17 mouse cellular contexts compared by ENCODE assay signal in genomic region chr2:83929478-83930088, GRCm38 (mm10). TPM values are rescaled to one million over a fixed set of nuclear protein-coding genes. Genes with fewer than 3 reads are reported as not detected.
DNase-seq lines count a peak whose midpoint lies in the region; ATAC-seq and TF ChIP-seq lines count a peak whose summit lies in the region.
"Had no signal": no experiment of that assay in that cellular context is flagged by ENCODE, and none has a peak within 500 bp of the region (broad histone marks: within the 10 kb centered on the region; RNA-seq: fewer than 3 reads in every experiment).

No protein-coding gene starts in this region.

- no peak for TF ChIP-seq CTCF in MEL (IDR thresholded peaks at IDR 0.05 in 2 of 3, conservative IDR thresholded peaks at IDR 0.05 in 1 of 3; ENCODE audit: control insufficient read depth in 1 of 3, insufficient read depth in 1 of 3, low read depth in 2 of 3, low read length in 3 of 3, poor library complexity in 1 of 3, severe bottlenecking in 1 of 3)

- TF ChIP-seq RAD21 in MEL (IDR thresholded peaks at IDR 0.05; ENCODE audit: low read depth, low read length): no peak

- H3K4me2 ChIP-seq in liver, embryonic 12.5 days: no peak overlapping the region
- H3K4me2 ChIP-seq: liver, embryonic 13.5 days had no signal

- H3K79me2 ChIP-seq in MEL (ENCODE audit: control insufficient read depth, insufficient read depth, low read length, poor library complexity): no peaks in the 10 kb centered on the region

- no peaks in the 10 kb centered on the region for H3K9me3 ChIP-seq in MEL (replicated peaks; ENCODE audit: insufficient read depth, low read length)
- H3K9me3 ChIP-seq in liver, embryonic 12.5 days (replicated peaks): no peaks in the 10 kb centered on the region
- H3K9me3 ChIP-seq: liver, embryonic 13.5 days had no signal

- H3K36me3 ChIP-seq in MEL (ENCODE audit: control insufficient read depth in 1 of 2, insufficient read depth in 2 of 2, low read length in 2 of 2): no peaks in the 10 kb centered on the region
- H3K36me3 ChIP-seq in splenic B cell, adult 2 months (ENCODE audit: control insufficient read depth, insufficient read depth, low read length, poor library complexity, severe bottlenecking): no peaks in the 10 kb centered on the region
- no peaks in the 10 kb centered on the region for H3K36me3 ChIP-seq in liver, embryonic 12.5 days
- H3K36me3 ChIP-seq: liver, embryonic 13.5 days had no signal

- H3K4me1 ChIP-seq in MEL (ENCODE audit: control insufficient read depth in 1 of 2, insufficient read depth in 2 of 2, low read length in 2 of 2): no peaks in the 10 kb centered on the region
- H3K4me1 ChIP-seq in liver, embryonic 12.5 days: no peaks in the 10 kb centered on the region
- H3K4me1 ChIP-seq: liver, embryonic 13.5 days had no signal

- WGBS in liver, embryonic 12.5 days (ENCODE audit: insufficient replicate concordance): 16% methylated on average over 2 of the region's 2 CpGs

- peak; percentile 4 to 17 for DNase-seq in spleen, postnatal 10 days (ENCODE audit: low spot score in 2 of 2)
- DNase-seq in spleen, postnatal 4 days (ENCODE audit: low spot score in 2 of 2): no peak
- peak; percentile 35 for DNase-seq in MEL (ENCODE audit: low read depth, low spot score)
- DNase-seq in induced T-regulatory cell, adult 2 months (ENCODE audit: low read depth): peak; percentile 29
- DNase-seq in splenic B cell, adult 2 months (ENCODE audit: low read depth, low spot score): peak; percentile 85
- DNase-seq in gastrocnemius, adult 8-10 months (ENCODE audit: low spot score in 2 of 2): no peak
- DNase-seq: adrenal gland, postnatal 25 days; cerebellum, adult 18-20 months; gastrocnemius, postnatal 25 days; liver, embryonic 13.5 days had no signal

- H3K9ac ChIP-seq in MEL (ENCODE audit: control insufficient read depth, low read depth, low read length, poor library complexity, severe bottlenecking): no peak overlapping the region
- no peak overlapping the region for H3K9ac ChIP-seq in liver, embryonic 12.5 days
- H3K9ac ChIP-seq: liver, embryonic 13.5 days had no signal

- no peak for ATAC-seq in liver, embryonic 12.5 days
- ATAC-seq: forebrain, embryonic 14.5 days had no signal

- no peak for TF ChIP-seq POLR2A in MEL (IDR thresholded peaks at IDR 0.05; ENCODE audit: control insufficient read depth in 1 of 2, insufficient read depth in 1 of 2, low read depth in 1 of 2, low read length in 2 of 2, poor library complexity in 1 of 2)

- no peak overlapping the region for H3K4me3 ChIP-seq in MEL (ENCODE audit: control insufficient read depth in 1 of 2, insufficient read depth in 1 of 2, low read depth in 2 of 2, low read length in 2 of 2)
- H3K4me3 ChIP-seq in liver, embryonic 12.5 days: no peak overlapping the region
- H3K4me3 ChIP-seq: liver, embryonic 13.5 days had no signal

- no peak for TF ChIP-seq EP300 in MEL (IDR thresholded peaks at IDR 0.05; ENCODE audit: low read depth in 1 of 2, low read length in 2 of 2)

- no peak overlapping the region for H3K27ac ChIP-seq in MEL (ENCODE audit: control insufficient read depth, low read depth, low read length)
- H3K27ac ChIP-seq in liver, embryonic 12.5 days: no peak overlapping the region
- H3K27ac ChIP-seq: liver, embryonic 13.5 days had no signal

- H3K27me3 ChIP-seq in MEL (ENCODE audit: control insufficient read depth in 1 of 2, insufficient read depth in 2 of 2, low read length in 2 of 2): peaks cover 0 to 2% of the 10 kb centered on the region in 2 experiments; a peak in 1 of 4 replicates
- no peaks in the 10 kb centered on the region for H3K27me3 ChIP-seq in splenic B cell, adult 2 months (ENCODE audit: control insufficient read depth, insufficient read depth, low read length, poor library complexity, severe bottlenecking)
- H3K27me3 ChIP-seq in liver, embryonic 12.5 days (replicated peaks): no peaks in the 10 kb centered on the region
- H3K27me3 ChIP-seq: liver, embryonic 13.5 days had no signal

TF ChIP-seq in MEL, 35 proteins besides CTCF, POLR2A, EP300 and RAD21:
- TF ChIP-seq GABPA (IDR thresholded peaks at IDR 0.05; ENCODE audit: low read depth, low read length) (no peak), SMC3 (IDR thresholded peaks at IDR 0.05; ENCODE audit: low read depth, low read length) (no peak), POLR2AphosphoS5 (IDR thresholded peaks at IDR 0.05; ENCODE audit: borderline replicate concordance, low read depth, low read length) (no peak)
TF ChIP-seq in MEL: peak in this region for 0.

RNA-seq across cellular contexts. Expression of gene Zswim2, which starts 11.4 kb away (rescaled TPM):
- total RNA-seq in MEL (2012; rRNA removed): not detected in 2 replicates
- not detected for polyA plus RNA-seq in MEL (2012; ENCODE audit: insufficient read depth in 1 of 2, insufficient read length in 2 of 2, low read depth in 1 of 2, low replicate concordance in 2 of 2, missing spikeins in 1 of 2)
- not detected in 2 replicates for polyA plus RNA-seq in liver, embryonic 12.5 days (2016; fragmentation: Nextera tagmentation; extraction: Ambion mirVana)
- total RNA-seq in gastrocnemius, adult 8-10 months (2022): not detected
- total RNA-seq: adrenal gland, postnatal 25 days; gastrocnemius, postnatal 25 days; left cerebral cortex, postnatal 14 days had no signal
- polyA plus RNA-seq: forebrain, embryonic 14.5 days; intestine, embryonic 14.5 days; large intestine, adult 2 months; liver, embryonic 13.5 days; stomach, embryonic 16.5 days had no signal

RNA-seq across cellular contexts. Expression of gene Gm13698, which starts 25.9 kb away (rescaled TPM):
- 0.08 TPM in 1 of 2 replicates, not detected in the other for total RNA-seq in MEL (2012; rRNA removed)
- polyA plus RNA-seq in MEL (2012; ENCODE audit: insufficient read depth in 1 of 2, insufficient read length in 2 of 2, low read depth in 1 of 2, low replicate concordance in 2 of 2, missing spikeins in 1 of 2): under 1 TPM in 1 of 2 experiments, not detected in 1; 0.08 TPM
- not detected in 2 replicates for polyA plus RNA-seq in liver, embryonic 12.5 days (2016; fragmentation: Nextera tagmentation; extraction: Ambion mirVana)
- total RNA-seq in gastrocnemius, adult 8-10 months (2022): under 1 TPM in 3 of 4 experiments, not detected in 1; 0.65 to 0.91 (median 0.80) TPM
- polyA plus RNA-seq: forebrain, embryonic 14.5 days; heart, embryonic 16.5 days; intestine, embryonic 14.5 days; large intestine, adult 2 months; liver, embryonic 13.5 days; stomach, embryonic 16.5 days had no signal

RNA-seq across cellular contexts. Expression of gene Gm13693, which starts 31.7 kb away (rescaled TPM):
- 0.08 TPM in 1 of 2 replicates, not detected in the other for total RNA-seq in MEL (2012; rRNA removed)
- polyA plus RNA-seq in MEL (2012; ENCODE audit: insufficient read depth in 1 of 2, insufficient read length in 2 of 2, low read depth in 1 of 2, low replicate concordance in 2 of 2, missing spikeins in 1 of 2): under 1 TPM in 1 of 2 experiments, not detected in 1; 0.08 TPM
- not detected in 2 replicates for polyA plus RNA-seq in liver, embryonic 12.5 days (2016; fragmentation: Nextera tagmentation; extraction: Ambion mirVana)
- under 1 TPM in 3 of 4 experiments, not detected in 1; 0.65 to 0.91 (median 0.80) TPM for total RNA-seq in gastrocnemius, adult 8-10 months (2022)
- polyA plus RNA-seq: forebrain, embryonic 14.5 days; heart, embryonic 16.5 days; intestine, embryonic 14.5 days; large intestine, adult 2 months; liver, embryonic 13.5 days; stomach, embryonic 16.5 days had no signal

RNA-seq across cellular contexts. Expression of gene Gm13695, which starts 37.5 kb away (rescaled TPM):
- 0.08 TPM in 1 of 2 replicates, not detected in the other for total RNA-seq in MEL (2012; rRNA removed)
- polyA plus RNA-seq in MEL (2012; ENCODE audit: insufficient read depth in 1 of 2, insufficient read length in 2 of 2, low read depth in 1 of 2, low replicate concordance in 2 of 2, missing spikeins in 1 of 2): not detected
- not detected in 2 replicates for polyA plus RNA-seq in liver, embryonic 12.5 days (2016; fragmentation: Nextera tagmentation; extraction: Ambion mirVana)
- total RNA-seq in gastrocnemius, adult 8-10 months (2022): 1 to 10 TPM in 1 of 4 experiments, under 1 TPM in 2, not detected in 1; 0.65 to 5.6 (median 0.91) TPM
- total RNA-seq: adrenal gland, postnatal 25 days had no signal
- polyA plus RNA-seq: forebrain, embryonic 14.5 days; heart, embryonic 16.5 days; intestine, embryonic 14.5 days; large intestine, adult 2 months; liver, embryonic 13.5 days; stomach, embryonic 16.5 days had no signal

RNA-seq across cellular contexts. Expression of gene Gm13696, which starts 43.3 kb away (rescaled TPM):
- total RNA-seq in MEL (2012; rRNA removed): 0.08 TPM in 1 of 2 replicates, not detected in the other
- under 1 TPM in 1 of 2 experiments, not detected in 1; 0.08 TPM for polyA plus RNA-seq in MEL (2012; ENCODE audit: insufficient read depth in 1 of 2, insufficient read length in 2 of 2, low read depth in 1 of 2, low replicate concordance in 2 of 2, missing spikeins in 1 of 2)
- not detected in 2 replicates for polyA plus RNA-seq in liver, embryonic 12.5 days (2016; fragmentation: Nextera tagmentation; extraction: Ambion mirVana)
- under 1 TPM in 3 of 4 experiments, not detected in 1; 0.65 to 0.91 (median 0.80) TPM for total RNA-seq in gastrocnemius, adult 8-10 months (2022)
- polyA plus RNA-seq: forebrain, embryonic 14.5 days; heart, embryonic 16.5 days; intestine, embryonic 14.5 days; large intestine, adult 2 months; liver, embryonic 13.5 days; stomach, embryonic 16.5 days had no signal

Comparison
In these comparisons a context has a peak if more than half of its experiments do, and no peak if none do; other contexts are left out.
1. DNase-seq: peak in spleen, postnatal 10 days (2 of 2), MEL (single experiment), induced T-regulatory cell, adult 2 months (single experiment) and splenic B cell, adult 2 months (single experiment); none in spleen, postnatal 4 days (0 of 2) and gastrocnemius, adult 8-10 months (0 of 2).